Mouse (Mus musculus) megakaryocyte, embryonic 14.5 days (primary cell): ENCODE measurements at regions not wholly inside any gene's neighbourhood (a gene's known extent, or its start where the extent isn't known, plus 50 kb on each side); places are given as distances from the start of the nearest gene placed in this dataset.

ENCODE experiments used
- H3K27me3 ChIP-seq: replicated peaks from 2 replicates; pipeline ENCODE3; 2012; ENCODE audit warnings: inconsistent platforms
- H3K36me3 ChIP-seq: replicated peaks from 2 replicates; pipeline ENCODE3; 2012; ENCODE audit warnings: low read length, inconsistent platforms, mixed read lengths
- H3K4me1 ChIP-seq: 2 replicates; pipeline ENCODE4 v1.6.1; 2012; ENCODE audit warnings: inconsistent platforms
- H3K4me3 ChIP-seq: replicated peaks from 2 replicates; pipeline ENCODE3; 2012; ENCODE audit warnings: moderate library complexity, mild to moderate bottlenecking, inconsistent platforms
- H3K9me3 ChIP-seq: 2 replicates; pipeline ENCODE4 v1.6.1; 2012; ENCODE audit warnings: inconsistent platforms
- FLI1 ChIP-seq: IDR thresholded peaks from 2 replicates; pipeline ENCODE4 v1.6.1; 2012; ENCODE audit warnings: low read length, inconsistent platforms, mixed read lengths
- GATA1 ChIP-seq: IDR thresholded peaks from 3 replicates; pipeline ENCODE4 v1.6.1; 2012; ENCODE audit warnings: mixed read lengths, low read length, inconsistent platforms, borderline replicate concordance

DNA sequence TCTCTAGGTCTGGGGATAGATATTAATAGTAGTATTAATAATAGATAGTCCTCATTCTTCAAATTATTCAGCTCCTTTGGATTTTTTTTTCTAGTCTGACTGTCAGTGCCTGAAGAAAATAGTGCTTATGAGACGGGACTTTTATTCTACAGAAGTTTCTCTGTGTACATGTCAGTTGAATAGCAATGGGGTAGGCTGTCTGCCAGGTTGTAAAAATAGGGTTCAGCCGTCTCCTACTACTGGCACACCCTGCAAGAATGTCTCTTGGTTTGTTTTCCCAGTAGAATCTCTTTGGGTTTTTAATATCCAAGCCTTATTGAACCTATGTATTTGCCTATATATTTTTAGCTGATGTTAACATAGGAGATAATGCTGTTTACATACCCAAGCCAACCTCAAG lies 80.3 kb upstream of the Neo1 start:
- TF ChIP-seq GATA1 (no peak), FLI1 (no peak)
- H3K9me3 ChIP-seq, result no peaks in the 10 kb centered on the region
- no peaks in the 10 kb centered on the region for H3K36me3 ChIP-seq
- H3K27me3 ChIP-seq, result peaks cover 4% of the 10 kb centered on the region
- no peak overlapping the region for H3K4me3 ChIP-seq
- no peaks in the 10 kb centered on the region for H3K4me1 ChIP-seq

DNA sequence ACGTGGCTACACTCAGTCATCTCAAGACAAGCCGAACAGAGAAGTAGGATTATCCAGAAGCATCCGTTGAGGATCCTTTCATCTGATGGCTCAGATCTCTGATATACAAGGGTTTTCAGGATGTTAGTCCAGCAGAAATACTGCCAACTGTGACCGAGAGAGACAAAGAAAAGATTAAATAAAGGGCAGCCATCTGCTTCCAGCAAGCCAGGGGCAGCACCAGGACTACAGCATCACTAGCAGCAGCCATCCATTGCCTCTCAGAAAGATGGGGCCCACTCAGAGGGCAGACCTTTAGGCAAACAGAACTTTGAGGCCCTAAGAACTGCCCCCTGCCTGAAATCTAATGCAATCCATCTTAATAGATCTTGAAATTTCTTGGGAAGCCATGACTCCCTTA lies 77.6 kb upstream of the Neo1 start:
- H3K9me3 ChIP-seq, result no peaks in the 10 kb centered on the region
- no peak overlapping the region for H3K4me3 ChIP-seq
- TF ChIP-seq FLI1, result no peak
- TF ChIP-seq GATA1, result no peak
- H3K4me1 ChIP-seq, result no peaks in the 10 kb centered on the region
- peaks cover 4% of the 10 kb centered on the region for H3K27me3 ChIP-seq
- H3K36me3 ChIP-seq, result no peaks in the 10 kb centered on the region

DNA sequence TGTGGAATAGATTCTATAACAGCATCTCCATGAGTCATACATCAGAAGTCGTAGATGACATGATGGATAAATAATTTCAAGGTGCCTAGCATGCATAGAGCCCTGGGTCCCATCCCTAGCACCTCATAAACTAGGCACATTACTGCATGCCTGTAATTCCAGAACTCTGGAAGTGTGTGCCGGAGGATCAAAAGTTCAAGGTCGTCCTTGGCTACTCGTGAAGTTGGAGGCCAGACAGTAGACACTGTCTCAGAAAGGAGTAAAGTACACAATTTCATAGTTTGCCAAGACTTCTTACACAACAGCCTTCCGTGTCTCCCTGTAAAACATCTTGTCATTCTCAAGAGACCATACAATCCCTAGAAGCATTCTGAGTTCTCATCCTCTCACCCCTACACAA lies 63.5 kb upstream of the Neo1 start:
- H3K36me3 ChIP-seq, result no peaks in the 10 kb centered on the region
- H3K27me3 ChIP-seq, result no peaks in the 10 kb centered on the region
- TF ChIP-seq FLI1, result no peak
- TF ChIP-seq GATA1, result no peak
- no peaks in the 10 kb centered on the region for H3K9me3 ChIP-seq
- no peaks in the 10 kb centered on the region for H3K4me1 ChIP-seq
- no peak overlapping the region for H3K4me3 ChIP-seq

DNA sequence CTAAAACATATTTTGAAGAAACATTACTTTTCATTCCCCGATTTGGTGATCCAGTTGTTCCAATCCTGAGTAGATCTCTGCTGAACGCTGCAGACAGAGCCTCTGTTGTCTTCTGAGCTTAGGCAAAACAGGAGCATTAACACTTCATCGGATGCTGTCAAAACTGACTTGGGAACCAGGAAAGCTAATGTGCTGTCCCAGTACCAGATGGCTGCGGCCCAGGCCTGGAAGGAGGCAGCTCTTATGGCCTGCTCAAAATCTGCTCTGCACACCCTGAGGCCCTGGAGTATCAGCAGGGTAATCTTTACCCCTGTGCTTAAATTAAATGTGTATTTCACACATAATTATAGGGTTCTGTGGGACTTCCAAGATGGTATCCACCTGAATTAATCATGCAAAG lies 61.3 kb upstream of the Neo1 start:
- H3K9me3 ChIP-seq, result no peaks in the 10 kb centered on the region
- no peaks in the 10 kb centered on the region for H3K4me1 ChIP-seq
- H3K36me3 ChIP-seq, result no peaks in the 10 kb centered on the region

DNA sequence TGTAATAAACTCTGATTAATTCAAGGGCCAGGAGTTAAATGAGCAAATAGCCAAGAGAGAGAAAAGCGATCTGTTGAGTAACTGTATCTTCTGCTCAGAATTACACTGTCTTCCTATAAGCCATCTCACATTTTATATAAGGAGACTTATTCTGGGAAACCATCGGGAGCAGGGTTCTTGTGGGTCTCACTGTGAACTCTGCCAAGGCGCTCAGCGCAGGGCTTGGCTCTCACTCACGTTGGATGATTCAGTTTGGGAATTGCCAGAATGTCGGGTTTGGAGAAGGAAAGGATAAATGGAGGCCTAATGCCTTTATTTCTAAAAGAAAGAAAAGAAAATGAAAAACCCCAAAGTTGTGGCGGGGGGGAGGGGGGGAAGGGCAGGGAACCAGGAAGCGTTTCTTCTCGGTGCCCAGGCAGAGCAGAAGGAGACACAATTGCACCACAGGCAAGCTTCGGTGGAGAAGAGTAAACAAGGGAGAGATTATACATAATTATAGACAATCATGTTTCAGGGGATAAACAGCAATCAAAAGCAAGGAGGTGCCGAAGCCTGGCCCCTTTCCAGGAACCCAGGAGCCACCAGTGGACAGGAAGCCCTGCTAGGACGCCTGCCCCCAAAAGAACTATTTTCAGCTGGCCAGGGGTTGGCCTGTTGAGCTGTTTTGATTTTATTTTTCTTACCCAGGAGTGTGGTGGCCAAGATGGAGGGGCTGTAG lies 60.5 kb upstream of the Neo1 start:
- no peaks in the 10 kb centered on the region for H3K36me3 ChIP-seq
- H3K9me3 ChIP-seq, result no peaks in the 10 kb centered on the region
- no peak overlapping the region for H3K4me3 ChIP-seq
- no peaks in the 10 kb centered on the region for H3K27me3 ChIP-seq
- H3K4me1 ChIP-seq, result no peaks in the 10 kb centered on the region
- TF ChIP-seq FLI1, result no peak
- TF ChIP-seq GATA1, result no peak

More for the DNA sequence above, 61.3 kb upstream of the Neo1 start:
- Histone ChIP-seq H3K27me3 (no peaks in the 10 kb centered on the region), H3K4me3 (no peak overlapping the region)
- TF ChIP-seq GATA1 (no peak), FLI1 (no peak)

DNA sequence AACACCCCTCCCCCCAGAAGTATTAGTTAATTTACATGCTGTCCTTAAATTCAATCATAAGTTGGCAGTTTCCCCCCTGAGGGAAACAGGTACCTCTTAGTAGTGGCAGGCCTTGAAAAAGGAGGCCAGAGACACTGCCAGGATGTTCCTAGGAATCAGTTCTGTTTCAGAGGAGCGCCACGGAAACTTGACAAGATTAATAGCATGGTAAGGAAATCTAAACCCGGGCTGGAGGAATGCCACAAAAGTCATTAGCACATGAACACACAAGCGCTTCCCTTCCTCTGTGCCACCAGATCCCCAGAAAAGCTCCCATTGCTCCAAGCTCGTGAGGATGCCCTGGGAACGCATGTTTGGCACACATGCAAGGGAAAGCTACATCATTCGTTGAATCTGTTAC lies 59.4 kb upstream of the Neo1 start:
- no peak for TF ChIP-seq GATA1
- no peak for TF ChIP-seq FLI1
- H3K9me3 ChIP-seq, result no peaks in the 10 kb centered on the region
- H3K4me1 ChIP-seq, result no peaks in the 10 kb centered on the region
- H3K4me3 ChIP-seq, result no peak overlapping the region
- H3K27me3 ChIP-seq, result no peaks in the 10 kb centered on the region
- no peaks in the 10 kb centered on the region for H3K36me3 ChIP-seq

DNA sequence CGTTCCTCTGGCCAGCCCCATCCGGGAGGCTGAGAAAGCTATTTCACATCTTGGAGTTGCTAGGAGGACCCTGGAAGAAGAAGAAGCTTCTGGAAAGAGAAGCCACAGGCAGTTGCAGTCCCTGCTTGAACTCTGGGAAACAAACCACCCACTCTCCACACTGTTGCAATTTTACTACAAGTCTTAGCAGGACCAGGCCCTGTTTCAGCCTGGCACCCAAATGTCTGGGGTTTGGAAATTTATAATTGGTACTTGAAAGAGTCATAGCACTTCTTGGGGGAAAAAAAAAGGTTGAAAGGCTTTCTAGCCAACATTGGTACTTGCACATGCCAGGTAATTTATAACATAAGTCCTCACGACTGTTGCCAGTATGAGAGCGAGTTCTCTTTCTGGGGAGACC lies 57.9 kb upstream of the Neo1 start:
- TF ChIP-seq GATA1 (no peak), FLI1 (no peak)
- no peaks in the 10 kb centered on the region for H3K4me1 ChIP-seq
- H3K9me3 ChIP-seq, result no peaks in the 10 kb centered on the region
- H3K4me3 ChIP-seq, result no peak overlapping the region
- H3K27me3 ChIP-seq, result no peaks in the 10 kb centered on the region
- no peaks in the 10 kb centered on the region for H3K36me3 ChIP-seq

DNA sequence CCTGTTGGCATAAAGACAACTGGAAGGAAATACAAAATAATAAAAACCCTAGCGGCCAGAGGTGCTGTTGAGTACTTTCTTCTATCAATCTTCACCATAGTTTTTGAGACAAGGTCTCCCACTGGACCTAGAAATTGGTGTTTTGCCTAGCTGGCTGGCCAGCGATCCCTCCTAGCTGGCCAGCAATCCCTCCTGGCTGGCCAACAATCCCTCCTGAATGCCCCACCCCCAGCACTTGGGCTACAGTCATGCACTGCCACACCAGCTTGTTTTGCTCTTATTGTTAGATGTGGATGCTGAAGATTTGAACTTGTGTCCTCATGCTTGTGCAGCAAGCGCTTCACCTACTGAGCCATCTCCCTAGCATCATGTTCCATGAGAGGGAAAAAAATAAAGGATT lies 54.9 kb upstream of the Neo1 start:
- H3K9me3 ChIP-seq, result no peaks in the 10 kb centered on the region

DNA sequence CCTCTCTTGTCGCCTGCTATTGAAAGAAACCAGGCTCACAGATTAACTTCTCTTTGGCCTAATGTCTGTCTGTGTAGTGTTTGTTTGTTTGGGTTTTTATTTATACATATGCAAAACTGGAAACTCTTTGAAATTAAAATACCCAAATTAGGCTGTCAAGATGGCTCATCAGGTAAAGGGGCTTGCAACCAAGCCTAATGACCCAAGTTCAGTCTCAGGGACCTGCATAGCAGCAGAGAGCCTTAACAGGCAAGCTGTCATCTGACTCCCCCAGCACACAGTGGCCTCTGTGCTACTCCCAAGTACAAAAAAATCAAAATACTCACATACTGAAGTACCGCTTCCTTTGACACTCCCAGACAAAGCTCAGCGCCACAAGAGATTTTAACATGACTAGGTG lies 51.5 kb upstream of the Neo1 start:
- H3K4me1 ChIP-seq, result no peaks in the 10 kb centered on the region
- no peak overlapping the region for H3K4me3 ChIP-seq
- TF ChIP-seq FLI1 (no peak), GATA1 (no peak)
- peaks cover under 1% of the 10 kb centered on the region; the same call in 1 of the 2 replicates for H3K9me3 ChIP-seq
- H3K27me3 ChIP-seq, result no peaks in the 10 kb centered on the region
- H3K36me3 ChIP-seq, result no peaks in the 10 kb centered on the region

More for the DNA sequence above, 54.9 kb upstream of the Neo1 start:
- no peaks in the 10 kb centered on the region for H3K27me3 ChIP-seq
- TF ChIP-seq FLI1 (no peak), GATA1 (no peak)
- H3K36me3 ChIP-seq, result no peaks in the 10 kb centered on the region
- no peak overlapping the region for H3K4me3 ChIP-seq
- H3K4me1 ChIP-seq, result no peaks in the 10 kb centered on the region

DNA sequence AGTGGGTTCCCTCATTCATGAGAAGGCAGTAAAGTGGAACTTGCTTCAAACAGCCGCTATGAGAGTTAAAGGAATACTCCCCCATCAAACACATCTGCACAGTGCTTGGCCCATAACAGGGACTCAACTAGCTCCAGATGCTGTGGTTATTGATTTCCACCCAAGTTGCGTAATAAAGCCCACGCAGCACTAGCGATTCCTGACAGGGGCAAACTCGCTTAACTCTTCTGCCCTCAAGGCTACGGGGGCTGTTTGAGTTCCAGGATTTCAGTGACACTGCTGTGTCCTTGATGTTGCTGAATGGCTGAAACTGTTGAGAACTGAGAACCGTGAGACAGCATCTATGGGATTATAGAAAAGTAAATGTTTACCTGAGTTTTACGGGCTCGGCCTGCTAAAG lies 50.9 kb upstream of the Neo1 start:
- TF ChIP-seq FLI1 (no peak), GATA1 (no peak)
- Histone ChIP-seq H3K4me1 (no peaks in the 10 kb centered on the region), H3K36me3 (no peaks in the 10 kb centered on the region), H3K27me3 (peaks cover 2% of the 10 kb centered on the region), H3K9me3 (peaks cover 3% of the 10 kb centered on the region; the same call in 1 of the 2 replicates), H3K4me3 (no peak overlapping the region)

DNA sequence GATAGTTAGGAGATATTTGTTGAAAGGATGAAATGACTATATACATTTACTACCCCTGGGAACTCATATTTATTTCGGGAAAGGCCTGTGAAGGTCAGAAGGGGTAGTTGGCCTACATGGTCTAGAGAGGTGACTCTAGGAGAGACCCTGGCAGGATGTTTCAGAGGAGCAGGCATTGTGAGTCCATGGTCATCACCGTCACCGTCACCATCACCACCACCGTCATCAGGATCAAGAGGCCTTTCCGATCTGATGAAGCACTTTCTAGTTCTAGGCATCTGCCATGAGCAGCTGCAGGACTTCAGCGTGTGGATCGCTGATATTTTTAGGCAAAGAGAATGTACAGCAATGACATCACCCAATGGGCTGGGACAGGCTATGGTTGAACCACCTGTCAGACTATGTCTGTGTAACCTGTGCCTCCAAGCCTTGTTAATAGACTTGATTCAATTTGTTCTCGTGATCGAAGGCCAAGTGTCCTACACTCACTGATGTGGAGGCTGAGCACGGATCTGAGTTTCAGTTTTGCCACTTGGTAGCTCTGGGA lies 50.4 kb upstream of the Neo1 start:
- TF ChIP-seq FLI1 (no peak), GATA1 (no peak)
- no peak overlapping the region for H3K4me3 ChIP-seq

More for the DNA sequence above, 50.4 kb upstream of the Neo1 start:
- Histone ChIP-seq H3K9me3 (peaks cover 3% of the 10 kb centered on the region; the same call in 1 of the 2 replicates), H3K36me3 (no peaks in the 10 kb centered on the region), H3K27me3 (peaks cover 2% of the 10 kb centered on the region), H3K4me1 (no peaks in the 10 kb centered on the region)
